Mouse (Mus musculus): ENCODE measurements at regions not wholly inside any gene's neighbourhood (a gene's known extent, or its start where the extent isn't known, plus 50 kb on each side); places are given as distances from the start of the nearest gene placed in this dataset.
A peak's percentile ranks its signal among the peaks of the same experiment; 100 is the strongest.

DNA sequence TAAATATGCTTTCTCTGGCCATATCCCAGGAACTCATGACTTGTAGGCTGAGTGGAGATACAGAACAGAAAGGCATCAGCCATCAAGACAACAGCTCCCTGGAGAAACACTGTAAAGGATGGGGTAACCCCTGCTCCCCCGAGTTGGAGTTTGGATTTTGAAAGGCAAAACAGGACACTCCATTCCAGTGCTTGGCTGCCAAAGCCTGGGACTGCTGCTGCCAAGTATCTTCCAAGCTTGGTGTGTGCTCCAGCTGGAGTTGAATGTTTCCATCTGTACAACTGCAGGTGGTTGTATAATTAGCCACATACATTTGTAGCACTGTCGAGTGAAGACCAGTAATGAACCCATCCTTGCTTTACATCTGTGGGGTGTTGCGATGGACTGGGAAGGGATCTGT, 62.1 kb downstream of the 4933412E24Rik start:
- DNase-seq (ENCODE audit: low read depth, low spot score) = no peak

GRCm38 (mm10) chr15:59953857-59954256, 62.6 kb downstream of the 4933412E24Rik start:
- no peak for DNase-seq (ENCODE audit: low read depth, low spot score)

DNA sequence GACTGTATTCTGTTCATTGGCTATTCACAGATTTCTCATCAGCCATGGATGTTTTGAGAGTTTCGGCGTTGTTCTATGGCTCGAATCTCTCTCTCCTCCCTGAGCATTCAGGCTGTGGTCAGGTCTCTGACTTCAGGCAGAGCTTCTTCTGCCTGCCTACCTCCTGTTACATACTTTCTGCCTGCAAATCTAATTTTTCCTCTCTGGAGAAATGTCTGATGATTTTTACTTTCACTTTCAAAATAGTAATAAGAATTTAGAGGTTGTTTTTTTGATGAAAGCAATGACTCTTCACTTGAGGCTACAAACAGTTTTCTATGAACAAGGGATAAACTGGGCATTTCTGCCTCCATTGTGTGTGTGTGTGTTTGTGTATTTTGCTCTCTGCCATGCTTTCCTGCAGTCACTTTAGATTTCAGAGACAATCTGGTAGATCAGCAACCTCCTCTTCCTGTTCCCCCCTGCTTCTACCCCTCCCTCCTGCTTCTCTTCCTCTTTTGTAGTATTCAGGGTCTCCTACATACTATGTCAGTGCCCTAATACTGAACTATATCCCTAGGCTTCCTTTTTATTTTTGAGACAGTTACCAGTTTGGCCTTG, 65.7 kb downstream of the 4933412E24Rik start:
- no peak for DNase-seq (ENCODE audit: low read depth, low spot score)

DNA sequence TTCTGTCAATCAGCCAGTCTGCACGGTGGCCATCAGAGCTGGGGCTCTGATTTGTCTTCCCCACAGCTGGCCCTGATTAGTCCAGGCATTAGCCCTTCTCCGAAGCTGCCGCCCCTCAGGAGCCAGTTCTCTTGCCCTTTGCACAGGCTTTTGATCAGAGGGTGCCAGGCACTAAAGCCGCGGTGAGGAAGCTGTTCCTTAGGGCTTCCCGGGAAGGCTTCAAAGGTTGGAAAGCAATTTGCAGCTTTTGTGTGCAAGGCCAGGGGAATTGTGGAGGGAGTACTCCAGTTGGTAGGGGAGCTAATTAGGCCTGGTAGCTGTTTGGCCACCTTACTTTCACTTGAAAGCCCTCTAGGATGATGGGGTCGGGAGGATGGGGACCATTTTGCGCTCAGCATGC, 71.2 kb downstream of the 4933412E24Rik start:
- DNase-seq (ENCODE audit: low read depth, low spot score) = peak; percentile 70

DNA sequence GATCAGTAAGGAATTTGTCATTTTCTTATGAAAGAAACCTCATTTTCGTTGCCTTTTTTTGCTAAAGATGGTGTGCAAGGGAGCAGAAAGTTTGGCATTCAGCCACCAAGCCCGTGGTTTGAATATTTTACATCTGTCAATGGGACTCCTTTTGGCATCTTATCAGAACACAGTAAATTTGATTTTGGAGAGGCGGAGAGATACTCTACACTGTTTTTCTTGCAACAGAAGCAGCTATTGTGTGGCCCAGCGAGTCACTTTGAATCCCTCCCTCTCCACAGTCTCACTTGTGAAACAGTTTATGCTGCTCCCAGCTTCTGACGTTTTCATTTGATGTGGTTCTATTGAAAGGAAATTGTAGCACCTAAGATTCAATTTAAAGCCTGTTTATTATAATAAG, 79.9 kb downstream of the 4933412E24Rik start:
- no peak for DNase-seq (ENCODE audit: low read depth, low spot score)

DNA sequence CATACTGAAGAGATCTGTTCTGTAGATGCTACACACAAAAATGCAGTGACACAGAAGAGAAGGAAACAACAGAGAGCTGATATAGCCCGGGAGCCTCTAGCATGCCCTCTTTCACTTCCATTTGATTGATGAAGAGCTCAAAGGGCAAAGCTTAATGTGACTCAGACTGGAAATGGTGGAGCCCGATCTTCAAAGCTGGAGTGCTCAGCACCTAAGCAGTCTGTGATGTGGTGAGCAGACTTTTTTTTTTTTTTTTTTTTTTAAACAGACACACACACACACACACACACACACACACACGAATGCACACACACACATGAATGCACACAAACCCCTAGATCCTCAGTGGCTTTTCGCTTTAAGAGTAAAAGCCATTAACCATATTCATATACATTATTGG, 102.6 kb downstream of the 4933412E24Rik start:
- DNase-seq (ENCODE audit: low read depth, low spot score) = no peak

DNA sequence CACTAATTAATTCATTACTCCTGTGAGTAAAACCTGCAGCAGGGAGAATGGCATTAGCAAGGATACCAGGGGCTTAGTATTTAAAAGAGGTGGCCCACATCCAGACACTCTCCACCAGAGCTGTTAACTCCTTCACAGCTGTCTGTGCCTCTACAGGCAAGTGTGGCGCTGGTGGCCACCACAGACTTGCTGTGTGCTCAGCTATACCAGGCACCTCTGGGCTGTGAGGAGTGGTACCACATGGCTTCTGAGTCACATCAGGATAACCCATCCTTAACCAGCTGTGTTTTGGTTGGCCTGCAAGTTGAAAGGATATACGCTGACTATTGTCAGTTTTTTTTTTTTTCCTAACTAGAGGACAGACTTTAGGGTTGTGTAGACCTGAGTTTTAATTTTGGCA, 108.1 kb downstream of the 4933412E24Rik start:
- no peak for DNase-seq (ENCODE audit: low read depth, low spot score)

DNA sequence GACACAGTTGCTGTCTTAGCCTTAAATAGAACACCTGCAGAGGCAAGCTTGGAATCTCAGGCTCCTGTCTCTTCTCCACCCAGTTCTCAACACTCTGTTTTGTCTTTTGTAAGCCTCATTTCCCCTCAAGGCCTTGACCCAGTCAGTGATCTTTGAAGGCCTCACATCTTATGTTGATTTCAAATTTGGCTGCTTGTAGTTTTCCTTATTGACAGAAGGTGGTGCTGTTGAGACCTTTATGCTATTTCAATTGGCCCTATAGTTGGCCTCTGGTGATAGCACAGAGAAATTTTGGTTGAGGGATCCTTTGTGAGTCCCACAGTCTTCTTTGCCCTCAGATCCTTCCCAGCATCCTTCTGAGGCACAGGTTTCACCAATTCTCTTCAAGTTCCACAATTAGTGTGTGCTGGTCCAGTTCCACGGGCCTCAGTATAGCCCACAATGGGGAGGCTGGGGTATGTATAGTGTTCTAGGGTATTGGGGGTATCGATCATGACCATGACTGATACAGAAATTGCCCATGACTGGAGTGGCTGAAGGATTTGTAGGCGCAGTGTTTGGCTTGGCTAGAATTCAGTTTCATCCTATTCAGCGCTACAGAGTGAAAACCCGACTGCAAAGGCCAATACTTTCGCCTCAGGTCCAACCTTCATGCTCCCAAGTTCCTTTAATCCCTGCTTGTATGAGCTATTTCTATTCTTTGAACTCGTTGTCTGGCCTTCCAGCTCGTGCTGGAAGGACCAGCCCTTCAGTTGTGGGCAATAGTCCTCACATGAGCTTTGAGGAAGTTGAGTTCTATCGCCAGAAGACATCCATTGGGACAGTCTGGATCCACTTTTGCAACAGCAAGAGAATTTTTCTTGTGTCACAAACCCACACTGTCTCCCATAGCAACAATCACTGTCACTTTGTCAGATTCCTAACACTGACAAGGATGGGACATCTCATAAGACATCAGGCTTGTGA, 110.3 kb downstream of the 4933412E24Rik start:
- DNase-seq (ENCODE audit: low read depth, low spot score) = peak; percentile 51

GRCm38 (mm10) chr15:59904741-59905140, 111.7 kb downstream of the 4933412E24Rik start:
- DNase-seq (ENCODE audit: low read depth, low spot score) = no peak

- DNase-seq (ENCODE audit: low read depth, low spot score) = no peak
Observed at GRCm38 (mm10) chr15:59888996-59889395, 127.4 kb downstream of the 4933412E24Rik start.

DNA sequence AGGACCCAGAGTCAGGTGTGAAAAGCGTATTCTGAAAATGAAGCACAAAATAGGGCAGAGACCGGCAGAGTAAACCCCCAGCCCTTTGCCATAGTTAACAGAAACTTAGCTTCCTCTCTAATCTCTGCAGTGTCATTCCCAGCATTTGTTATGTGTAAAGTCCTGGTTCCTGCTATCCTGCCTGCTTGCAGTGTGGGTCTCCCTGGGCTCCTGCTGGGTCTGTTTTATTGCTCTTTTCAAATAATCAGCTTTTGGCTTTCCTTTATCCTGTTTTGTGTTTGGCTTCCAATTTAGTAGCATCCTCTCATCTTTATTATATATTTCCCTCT, 128.3 kb downstream of the 4933412E24Rik start:
- no peak for DNase-seq (ENCODE audit: low read depth, low spot score)

GRCm38 (mm10) chr15:59887381-59888130, 128.9 kb downstream of the 4933412E24Rik start:
- DNase-seq (ENCODE audit: low read depth, low spot score) = no peak

DNA sequence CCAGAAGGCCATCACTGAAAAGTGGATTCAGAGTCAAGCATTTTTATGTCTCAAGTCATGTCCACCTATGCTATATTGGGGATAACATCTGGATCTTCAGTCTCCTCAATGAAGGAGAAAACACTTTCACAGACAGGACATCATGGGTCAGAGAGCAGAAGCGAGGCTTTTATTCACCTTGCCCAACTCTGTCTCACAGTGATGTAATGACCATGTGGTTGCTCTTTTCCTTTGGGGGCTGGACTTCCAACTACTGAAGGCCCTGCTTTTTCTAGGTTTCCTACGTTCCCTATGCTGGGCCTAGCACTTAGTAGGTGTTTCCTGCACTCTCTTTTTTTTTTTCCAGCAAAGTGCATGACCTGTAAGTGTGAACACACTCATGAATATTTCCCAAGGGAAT, 130.4 kb downstream of the 4933412E24Rik start:
- no peak for DNase-seq (ENCODE audit: low read depth, low spot score)

GRCm38 (mm10) chr15:59882444-59882843, 134.0 kb downstream of the 4933412E24Rik start:
- DNase-seq (ENCODE audit: low read depth, low spot score) = no peak

GRCm38 (mm10) chr15:59880426-59880825, 136.0 kb downstream of the 4933412E24Rik start:
- DNase-seq (ENCODE audit: low read depth, low spot score) = no peak

- no peak for DNase-seq (ENCODE audit: low read depth, low spot score)
Observed at GRCm38 (mm10) chr15:59879311-59879710, 137.1 kb downstream of the 4933412E24Rik start.

GRCm38 (mm10) chr15:59876279-59876742, 140.1 kb downstream of the 4933412E24Rik start:
- DNase-seq (ENCODE audit: low read depth, low spot score) = peak; percentile 25

DNA sequence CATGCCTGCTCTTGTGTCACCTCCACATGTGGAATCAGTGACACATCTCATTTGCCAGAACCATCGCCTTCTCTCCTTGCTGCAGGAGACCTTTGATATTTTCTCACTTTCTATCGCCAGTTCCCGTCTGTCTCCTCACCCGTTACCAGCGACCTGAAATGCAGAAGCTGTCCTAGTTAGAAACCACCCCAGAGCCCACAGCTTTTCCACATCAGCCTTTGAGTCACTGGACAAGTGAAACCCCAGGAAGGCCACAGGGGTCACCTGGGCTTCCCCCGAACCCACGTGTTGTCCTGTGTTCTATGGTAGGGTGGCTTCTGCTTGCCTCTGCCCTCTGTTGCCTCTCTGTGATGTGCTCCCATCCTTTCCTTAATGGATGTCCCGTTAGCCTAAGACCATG, 149.7 kb downstream of the 4933412E24Rik start:
- DNase-seq (ENCODE audit: low read depth, low spot score) = no peak

- peak; percentile 41 for DNase-seq (ENCODE audit: low read depth, low spot score)
Observed at GRCm38 (mm10) chr15:59864746-59865499, 151.5 kb downstream of the 4933412E24Rik start.

DNA sequence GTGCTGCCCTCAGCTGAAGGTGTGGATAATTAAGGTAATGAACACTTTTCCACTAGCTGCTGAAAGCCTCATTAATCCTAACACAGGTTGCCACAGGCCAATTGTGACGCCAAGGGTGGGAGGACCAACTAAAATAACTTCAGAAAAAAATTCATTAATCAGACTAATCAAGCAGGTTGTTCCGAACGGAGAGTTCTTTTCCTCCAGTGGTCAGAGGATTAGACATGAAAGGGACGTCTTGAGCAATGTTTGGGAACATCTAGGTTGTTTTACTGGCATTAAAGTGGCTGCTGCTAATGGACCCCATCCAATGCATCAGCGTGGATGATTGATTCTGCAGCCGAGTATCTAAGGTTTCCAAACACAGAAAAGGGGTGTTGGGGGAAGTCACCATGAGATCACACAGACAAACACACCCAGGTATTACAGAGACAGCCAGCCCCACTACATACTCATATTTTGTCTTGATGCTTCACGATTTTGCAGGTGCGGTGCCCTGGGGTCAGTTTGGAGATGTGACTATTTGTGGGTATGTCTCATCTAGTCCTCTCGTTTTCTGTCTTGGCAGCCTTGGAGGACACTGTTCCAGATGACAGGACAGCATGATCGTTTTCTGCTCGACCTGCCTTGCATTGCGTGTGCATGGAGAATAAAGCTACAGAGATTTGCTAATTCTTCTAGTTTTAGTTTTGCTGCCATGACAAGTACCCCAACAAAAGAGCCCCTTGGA, 164.0 kb downstream of the 4933412E24Rik start:
- DNase-seq (ENCODE audit: low read depth, low spot score) = no peak

All from forelimb bud, embryonic 11.5 days (tissue).